Mouse (Mus musculus): Measurements from ENCODE around the gene Sarm1. TPM values are rescaled to one million over a fixed set of nuclear protein-coding genes. Genes with fewer than 3 reads are reported as not detected.

Sarm1 gene
- total RNA-seq, 4 experiments from 2014 or later, result 0.38 to 0.81 (median 0.48) TPM

DNA sequence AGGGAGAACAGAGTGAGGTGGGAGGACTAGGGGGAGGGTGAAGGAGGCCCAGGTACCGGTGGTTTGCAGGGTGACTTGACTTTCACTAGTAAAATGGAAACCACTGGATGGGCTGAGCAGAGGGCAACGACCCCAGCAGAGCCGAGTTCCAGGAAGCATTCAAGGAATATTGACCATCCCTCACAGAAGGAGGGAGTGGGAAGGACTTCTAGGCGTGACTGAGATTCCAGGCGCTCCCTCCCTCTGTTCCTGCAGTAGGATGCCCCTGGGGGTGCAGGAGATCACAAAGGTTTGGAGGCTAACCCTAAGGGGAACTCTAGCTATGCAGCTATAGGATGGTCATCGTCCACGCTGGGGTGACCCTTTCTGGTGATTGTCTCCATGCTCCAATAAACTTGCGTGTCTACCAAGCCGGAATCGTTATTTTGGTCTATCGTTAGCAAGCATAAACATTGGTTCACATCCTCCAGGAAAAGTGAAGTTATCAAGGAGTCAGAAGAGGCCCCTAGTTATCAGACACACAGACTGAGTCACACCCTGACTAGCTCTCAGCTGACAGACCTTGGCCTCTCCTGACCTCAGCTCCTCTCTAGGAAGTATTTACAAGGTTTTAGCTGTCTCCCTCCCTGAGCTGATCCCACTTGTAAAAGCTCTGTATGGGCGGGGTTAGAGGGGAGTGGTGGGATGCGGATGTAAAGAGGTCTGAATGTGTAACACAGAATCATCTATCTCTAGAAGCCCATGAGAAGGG is 34.1 kb downstream of the Sarm1 start:
- DNase-seq (ENCODE audit: low spot score), result no peak

- DNase-seq (ENCODE audit: low spot score), result no peak
Measured at GRCm38 (mm10) chr11:78462669-78463068, 34.9 kb downstream of the Sarm1 start.

DNA sequence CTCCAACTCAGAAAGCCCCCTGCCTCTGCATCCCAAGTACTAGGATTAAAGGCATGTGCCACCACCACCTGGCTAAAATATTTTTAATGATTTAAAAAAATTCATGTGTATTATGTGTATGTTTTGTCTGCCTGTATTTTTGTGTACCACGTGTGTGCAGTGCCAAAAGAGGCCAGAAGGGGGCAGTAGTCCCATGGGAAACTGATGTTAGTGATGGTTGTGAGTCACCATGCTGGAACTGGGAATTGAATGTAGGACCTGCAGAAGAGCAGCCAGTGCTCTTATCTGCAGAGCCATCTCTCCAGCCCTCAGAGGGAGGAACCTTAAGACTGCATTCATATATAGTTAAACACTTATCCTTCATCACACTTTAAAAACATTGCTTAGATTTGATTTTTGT is 35.7 kb downstream of the Sarm1 start:
- no peak for DNase-seq (ENCODE audit: low spot score)

GRCm38 (mm10) chr11:78458740-78459139 is 38.8 kb downstream of the Sarm1 start:
- DNase-seq (ENCODE audit: low spot score), result no peak

DNA sequence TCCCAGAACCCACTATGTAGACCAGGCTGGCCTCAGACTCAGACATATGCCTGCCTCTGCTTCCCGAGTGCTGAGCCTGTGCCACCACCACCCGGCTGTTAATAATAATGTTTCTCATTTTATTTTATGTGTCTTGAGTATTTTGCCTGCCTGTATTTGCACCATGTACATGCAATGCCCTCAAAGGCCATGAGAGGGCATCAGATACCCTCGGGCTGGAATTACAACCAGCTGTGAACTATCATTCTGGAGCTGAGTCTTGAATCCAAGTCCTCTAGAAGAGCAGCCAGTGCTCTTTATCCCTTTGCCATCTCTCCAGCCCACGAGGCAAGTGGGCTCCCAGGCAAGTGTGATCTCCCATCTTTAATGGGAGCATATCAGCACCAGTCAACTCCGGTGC is 42.2 kb downstream of the Sarm1 start:
- DNase-seq (ENCODE audit: low spot score), result peak; percentile 19

- no peak for DNase-seq (ENCODE audit: low spot score)
Measured at GRCm38 (mm10) chr11:78454276-78454675, 43.3 kb downstream of the Sarm1 start.

DNA sequence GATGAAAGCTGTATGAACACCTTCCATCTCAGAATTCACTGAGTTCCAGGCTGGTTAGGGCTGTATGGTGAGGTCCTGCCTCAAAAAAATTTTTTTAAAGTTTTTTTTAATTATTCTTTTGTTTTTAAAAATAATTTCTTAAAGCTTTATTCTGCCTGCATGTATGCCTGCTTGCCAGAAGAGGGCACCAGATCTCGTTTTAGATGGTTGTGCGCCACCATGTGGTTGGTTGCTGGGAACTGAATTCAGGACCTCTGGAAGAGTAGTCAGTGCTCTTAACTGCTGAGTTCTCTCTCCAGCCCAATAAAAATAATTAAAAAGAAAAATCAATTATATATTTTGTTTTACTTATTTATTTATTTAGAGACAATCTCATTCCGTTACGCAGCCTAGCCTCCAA is 43.9 kb downstream of the Sarm1 start:
- DNase-seq (ENCODE audit: low spot score), result peak; percentile 48

GRCm38 (mm10) chr11:78450337-78450736 is 47.2 kb downstream of the Sarm1 start:
- no peak for DNase-seq (ENCODE audit: low spot score)

DNA sequence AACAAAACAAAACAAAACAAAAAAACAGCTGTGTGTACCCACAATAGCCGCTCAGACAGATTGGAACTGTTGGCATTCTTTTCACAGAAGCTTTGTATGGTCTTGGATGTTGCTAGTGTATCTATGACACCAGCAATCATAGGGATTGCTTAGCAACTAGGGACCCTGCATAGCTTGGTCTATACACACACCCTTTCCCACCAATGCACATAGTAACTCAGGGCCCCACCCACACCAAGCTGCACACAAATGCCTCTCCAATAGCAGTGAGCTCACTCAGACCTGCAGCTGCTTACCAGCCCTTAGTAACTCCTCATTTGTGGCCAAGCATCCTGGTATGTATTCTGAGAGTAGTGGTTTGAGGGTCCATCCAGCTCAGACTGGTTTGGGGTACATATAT is 49.3 kb downstream of the Sarm1 start:
- no peak for DNase-seq (ENCODE audit: low spot score)

- DNase-seq (ENCODE audit: low spot score), result no peak
Measured at GRCm38 (mm10) chr11:78447168-78447567, 50.4 kb downstream of the Sarm1 start.

DNA sequence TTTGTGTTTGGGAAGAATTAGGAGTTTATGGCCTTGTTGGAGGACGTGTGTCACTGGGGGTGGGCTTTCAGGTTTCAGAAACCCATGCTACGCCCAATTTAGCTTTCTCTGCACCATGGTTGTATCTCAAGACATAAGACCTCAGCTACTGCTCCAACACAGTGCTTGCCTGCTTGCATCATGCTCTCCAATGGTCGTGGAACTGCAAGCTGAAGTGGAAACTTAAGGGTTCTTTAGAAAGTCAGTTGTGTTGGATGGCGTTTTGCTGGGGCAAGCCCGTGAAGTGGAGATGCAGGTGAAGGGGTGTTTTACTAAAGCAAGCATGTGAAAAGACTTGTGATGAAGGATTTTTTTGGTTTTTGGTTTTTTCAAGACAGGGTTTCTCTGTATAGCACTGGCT is 54.4 kb downstream of the Sarm1 start:
- DNase-seq (ENCODE audit: low spot score), result no peak

- DNase-seq (ENCODE audit: low spot score), result no peak
Measured at GRCm38 (mm10) chr11:78438399-78438930, 59.1 kb downstream of the Sarm1 start.

GRCm38 (mm10) chr11:78437182-78437581 is 60.4 kb downstream of the Sarm1 start:
- no peak for DNase-seq (ENCODE audit: low spot score)

DNA sequence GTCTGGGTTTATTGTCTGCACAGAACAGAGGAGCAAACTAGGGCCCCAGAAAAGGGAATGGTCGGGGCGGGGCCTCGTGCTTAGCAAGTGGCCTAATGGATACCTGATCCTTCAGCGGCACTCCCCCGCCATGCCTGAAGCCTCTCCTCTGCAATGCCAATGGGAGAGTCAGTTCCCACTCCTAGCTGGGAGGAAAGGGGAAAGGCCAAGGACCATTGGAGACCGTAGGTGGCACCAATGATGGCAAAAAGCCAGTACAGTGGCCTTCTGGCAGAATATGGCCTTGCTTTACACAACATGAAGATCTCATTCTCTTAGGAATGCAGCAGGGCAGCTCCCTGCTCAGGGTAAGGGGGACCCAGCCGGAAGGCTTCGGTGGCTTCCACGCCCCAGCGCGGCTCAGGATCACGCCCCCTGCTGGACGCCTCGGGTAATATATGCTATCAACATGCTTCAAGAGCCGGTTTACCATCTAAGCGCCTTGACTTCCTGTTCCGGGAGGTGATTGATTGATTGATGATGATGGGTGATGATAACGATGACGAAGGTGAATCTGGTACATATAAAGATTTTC is 61.7 kb downstream of the Sarm1 start:
- no peak for DNase-seq (ENCODE audit: low spot score)

GRCm38 (mm10) chr11:78434052-78434451 is 63.5 kb downstream of the Sarm1 start:
- DNase-seq (ENCODE audit: low spot score), result no peak

GRCm38 (mm10) chr11:78431176-78431575 is 66.4 kb downstream of the Sarm1 start:
- no peak for DNase-seq (ENCODE audit: low spot score)

DNA sequence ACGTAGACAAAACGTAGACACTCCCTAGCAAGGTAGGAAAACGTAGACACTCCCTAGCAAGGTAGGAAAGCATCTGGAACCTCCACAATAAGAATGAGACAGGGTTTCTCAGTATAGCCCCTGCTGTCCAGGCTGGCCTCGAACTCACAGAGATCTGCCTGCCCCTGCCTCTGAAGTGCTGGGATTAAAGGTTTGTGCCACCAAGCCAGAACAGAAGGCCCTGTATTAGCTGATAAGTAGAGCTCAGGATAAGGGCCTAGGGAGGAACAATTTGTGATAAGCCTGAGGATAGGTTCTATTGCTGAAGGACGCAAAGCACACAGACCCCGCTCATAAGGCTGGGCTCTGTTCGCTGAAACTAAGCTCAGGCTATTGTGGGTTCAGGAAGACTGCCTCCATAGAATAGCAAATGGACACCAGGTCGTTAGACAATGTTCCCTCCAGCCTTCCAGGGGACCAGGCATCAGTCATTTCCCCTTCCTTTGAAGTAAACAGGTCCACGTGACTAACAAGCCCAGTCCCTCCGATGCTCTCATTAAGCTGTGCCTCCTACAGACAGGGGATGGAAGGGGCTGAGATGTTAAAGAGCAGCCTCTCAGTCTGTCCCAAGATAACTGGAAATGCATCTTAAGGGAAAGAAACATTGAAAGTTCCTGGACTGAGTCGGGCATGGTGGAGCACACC is 67.2 kb downstream of the Sarm1 start:
- no peak for DNase-seq (ENCODE audit: low spot score)

DNA sequence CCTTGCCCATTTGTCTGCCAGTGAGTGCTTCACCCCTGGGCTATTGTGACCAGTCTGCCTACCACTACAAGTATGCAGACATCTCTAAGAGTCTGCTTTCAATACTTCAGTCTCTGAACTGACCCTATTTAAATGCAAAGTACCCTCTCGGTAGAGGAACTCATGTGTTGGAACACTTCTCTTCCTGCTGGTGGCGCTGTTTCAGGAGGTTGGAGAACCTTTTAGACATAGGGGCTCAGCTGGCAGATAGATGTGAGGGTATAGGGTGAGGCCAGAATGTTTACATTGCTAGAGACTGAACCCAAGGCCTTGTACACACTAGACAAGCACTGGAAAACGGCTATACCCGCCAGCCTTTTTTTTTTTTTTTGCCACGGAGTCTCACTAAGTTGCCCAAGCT is 69.2 kb downstream of the Sarm1 start:
- DNase-seq (ENCODE audit: low spot score), result no peak

DNA sequence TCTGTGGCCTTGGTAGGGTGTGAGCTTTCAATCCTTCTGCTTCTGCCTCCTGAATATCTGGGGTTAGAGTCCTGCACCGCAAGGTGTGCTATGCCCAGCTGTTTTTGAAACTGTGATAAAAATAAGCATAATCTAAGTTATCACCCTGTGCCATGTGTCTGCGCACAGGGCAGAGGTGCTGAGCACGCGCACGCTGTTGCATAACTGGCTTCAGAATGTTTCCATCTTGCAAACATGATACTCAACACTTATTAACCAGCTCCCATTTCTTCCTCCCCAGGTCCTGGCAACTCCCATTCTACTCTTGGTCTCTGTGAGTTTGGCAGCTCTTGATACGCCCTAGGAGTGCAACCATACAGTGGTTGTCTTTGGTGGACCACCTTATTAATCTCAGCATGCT is 69.9 kb downstream of the Sarm1 start:
- DNase-seq (ENCODE audit: low spot score), result no peak

- no peak for DNase-seq (ENCODE audit: low spot score)
Measured at GRCm38 (mm10) chr11:78425572-78425971, 72.0 kb downstream of the Sarm1 start.

GRCm38 (mm10) chr11:78424352-78424751 is 73.2 kb downstream of the Sarm1 start:
- DNase-seq (ENCODE audit: low spot score), result no peak
